Mouse (Mus musculus) liver, embryonic 14.5 days (tissue): ENCODE measurements around the gene Obscn. TPM values are rescaled to one million over a fixed set of nuclear protein-coding genes. Genes with fewer than 3 reads are reported as not detected.
A peak's percentile ranks its signal among the peaks of the same experiment; 100 is the strongest.

ENCODE experiments used
- ATAC-seq: fragments of 200-750 bp; cut with Nextera tagmentation; 2 replicates; pipeline ENCODE4 v1.8.0; 2017; ENCODE audit warnings: moderate number of reproducible peaks, mild to moderate bottlenecking, moderate library complexity; ENCODE audit not compliant: insufficient read depth
- DNase-seq, 3 experiments: peaks; one replicate each; pipeline ENCODE4 v3.0.0-alpha.2; 2012 to 2013; ENCODE audit warnings: low read depth in 3 of 3, low spot score in 3 of 3
- H3K27ac ChIP-seq: fragments of 300-500 bp; sonication (generic); 2 replicates; pipeline ENCODE4 v1.5.1; 2014; ENCODE audit warnings: moderate library complexity, mild to moderate bottlenecking, control low read depth, inconsistent platforms
- H3K27me3 ChIP-seq: fragments of 300-500 bp; sonication (generic); 2 replicates; pipeline ENCODE4 v1.6.1; 2014; ENCODE audit warnings: mild to moderate bottlenecking, low read length, moderate library complexity; ENCODE audit not compliant: control insufficient read depth, insufficient read depth
- H3K36me3 ChIP-seq: fragments of 300-500 bp; sonication (generic); replicated peaks from 2 replicates; pipeline ENCODE4 v1.6.1; 2014; ENCODE audit warnings: low read depth; ENCODE audit not compliant: control insufficient read depth, insufficient read depth
- H3K4me1 ChIP-seq, 2 experiments: fragments of 200-500 bp in 1 of 2; fragments of 300-500 bp in 1 of 2; sonication (generic) in 1 of 2; replicated peaks; 2 replicates each; pipeline ENCODE4 v1.6.1; 2012 to 2014; ENCODE audit warnings: antibody characterized with exemption in 1 of 2, inconsistent platforms in 1 of 2, low read length in 1 of 2; ENCODE audit not compliant: control insufficient read depth in 2 of 2, insufficient read depth in 2 of 2
- H3K4me2 ChIP-seq: fragments of 300-500 bp; sonication (generic); 2 replicates; pipeline ENCODE4 v1.6.1; 2014; ENCODE audit warnings: low read depth, mild to moderate bottlenecking, control low read depth, moderate library complexity
- H3K4me3 ChIP-seq, 2 experiments: fragments of 200-500 bp in 1 of 2; fragments of 300-500 bp in 1 of 2; sonication (generic) in 1 of 2; 2 replicates each; pipeline ENCODE4 v1.5.1; 2012 to 2014; ENCODE audit warnings: low read depth in 2 of 2, low read length in 2 of 2, mild to moderate bottlenecking in 2 of 2, control low read depth in 1 of 2, inconsistent platforms in 1 of 2, moderate library complexity in 1 of 2; ENCODE audit not compliant: insufficient read depth in 1 of 2
- H3K9ac ChIP-seq: fragments of 300-500 bp; sonication (generic); replicated peaks from 2 replicates; pipeline ENCODE4 v1.6.1; 2014; ENCODE audit warnings: mild to moderate bottlenecking, control low read depth, moderate library complexity
- H3K9me3 ChIP-seq: fragments of 300-500 bp; sonication (generic); 2 replicates; pipeline ENCODE4 v1.6.1; 2016; ENCODE audit warnings: low read length, mixed read lengths; ENCODE audit not compliant: control insufficient read depth
- CTCF ChIP-seq: IDR thresholded peaks from 2 replicates; pipeline ENCODE4 v1.5.1; 2016; ENCODE audit warnings: antibody characterized with exemption, low read depth, control low read depth
- EP300 ChIP-seq: IDR thresholded peaks from 2 replicates; pipeline ENCODE4 v1.6.1; 2016; ENCODE audit warnings: antibody characterized with exemption, low read depth
- WGBS: fragments of 180-500 bp; shearing (Covaris S2); extraction: QIAGEN DNeasy Blood & Tissue Kit; methylation state at CpG from one replicate; pipeline ENCODE4 v1.1.7; 2014; ENCODE audit not compliant: insufficient replicate concordance; 5-methylcytosine and 5-hydroxymethylcytosine counted together
- polyA plus RNA-seq, 2 experiments: library from polyadenylated mRNA; depleted of rRNA in 1 of 2; stranded (reverse) in 1 of 2; unstranded in 1 of 2; fragments of >200 nt; fragmentation: Nextera tagmentation in 1 of 2; extraction: Ambion mirVana in 1 of 2; gene quantifications; 2 replicates each; pipeline versions ENCODE4 v1.2.1 to v1.2.3; 2012 to 2014

Gene Obscn
- polyA plus RNA-seq, 2 experiments = 0.06 to 0.11 TPM

- H3K4me1 ChIP-seq = peaks cover 0 to 2% of the 10 kb centered on the region in 2 experiments; a peak in 1 of 4 replicates
- DNase-seq (no peak), ATAC-seq (no peak)
- no peak for TF ChIP-seq CTCF
- no peak for TF ChIP-seq EP300
- H3K4me2 ChIP-seq = no peak overlapping the region
- no peaks in the 10 kb centered on the region for H3K9me3 ChIP-seq
- no peaks in the 10 kb centered on the region for H3K36me3 ChIP-seq
- peaks cover 34% of the 10 kb centered on the region for H3K27me3 ChIP-seq
- H3K9ac ChIP-seq = no peak overlapping the region
- H3K27ac ChIP-seq = no peak overlapping the region
- no peak overlapping the region for H3K4me3 ChIP-seq
- WGBS = 54% methylated on average over 12 of the region's 12 CpGs
Measured at GRCm38 (mm10) chr11:59136994-59137706, 948 bp upstream of the Obscn start.

- ATAC-seq = no peak
Measured at GRCm38 (mm10) chr11:59135051-59135820, 966 bp downstream of the Obscn start.

GRCm38 (mm10) chr11:59134373-59134997, 1.7 kb downstream of the Obscn start:
- Histone ChIP-seq H3K4me3 (no peak overlapping the region), H3K9ac (no peak overlapping the region), H3K4me1 (no peaks in the 10 kb centered on the region), H3K9me3 (no peaks in the 10 kb centered on the region), H3K36me3 (no peaks in the 10 kb centered on the region), H3K27ac (no peak overlapping the region), H3K27me3 (peaks cover 34% of the 10 kb centered on the region), H3K4me2 (no peak overlapping the region)
- ATAC-seq = no peak
- no peak for DNase-seq
- 6% methylated on average over 35 of the region's 35 CpGs for WGBS
- TF ChIP-seq CTCF = 0 out of 2 replicates have a peak, but pooled peaks have one; percentile 18
- no peak for TF ChIP-seq EP300

More at GRCm38 (mm10) chr11:59135051-59135820, 966 bp downstream of the Obscn start:
- no peaks in the 10 kb centered on the region for H3K36me3 ChIP-seq
- H3K4me1 ChIP-seq = no peaks in the 10 kb centered on the region
- H3K9ac ChIP-seq = no peak overlapping the region
- no peak overlapping the region for H3K4me2 ChIP-seq
- TF ChIP-seq CTCF = no peak
- no peak for TF ChIP-seq EP300
- H3K4me3 ChIP-seq = no peak overlapping the region
- DNase-seq = no peak
- H3K9me3 ChIP-seq = no peaks in the 10 kb centered on the region
- peaks cover 34% of the 10 kb centered on the region for H3K27me3 ChIP-seq
- 8% methylated on average over 55 of the region's 55 CpGs for WGBS
- H3K27ac ChIP-seq = no peak overlapping the region

- H3K27me3 ChIP-seq = peaks cover 30% of the 10 kb centered on the region
Measured at GRCm38 (mm10) chr11:59132065-59132464, 4.1 kb downstream of the Obscn start.

More at GRCm38 (mm10) chr11:59132065-59132464, 4.1 kb downstream of the Obscn start:
- H3K9ac ChIP-seq = no peak overlapping the region
- no peak for TF ChIP-seq EP300
- no peaks in the 10 kb centered on the region for H3K4me1 ChIP-seq
- H3K4me2 ChIP-seq = no peak overlapping the region
- H3K36me3 ChIP-seq = no peaks in the 10 kb centered on the region
- no peak overlapping the region for H3K27ac ChIP-seq
- H3K9me3 ChIP-seq = no peaks in the 10 kb centered on the region
- H3K4me3 ChIP-seq = no peak overlapping the region
- ATAC-seq = no peak
- WGBS = 76% methylated on average over 2 of the region's 3 CpGs
- DNase-seq = no peak
